Mouse (Mus musculus) midbrain, embryonic 10.5 days (tissue): Measurements from ENCODE around the gene Gm10053. TPM values are rescaled to one million over a fixed set of nuclear protein-coding genes. Genes with fewer than 3 reads are reported as not detected.

Experiments
- DNase-seq: peaks from one replicate; pipeline ENCODE4 v3.0.0-alpha.2; 2017; ENCODE audit warnings: low spot score
- H3K27ac ChIP-seq: fragments of 300-500 bp; sonication (generic); replicated peaks from 2 replicates; pipeline ENCODE4 v1.5.1; 2016; ENCODE audit warnings: mild to moderate bottlenecking
- H3K27me3 ChIP-seq: fragments of 300-500 bp; sonication (generic); 2 replicates; pipeline ENCODE4 v1.6.1; 2016; ENCODE audit warnings: low read depth, mild to moderate bottlenecking; ENCODE audit not compliant: poor library complexity, severe bottlenecking
- H3K36me3 ChIP-seq: fragments of 300-500 bp; sonication (generic); 2 replicates; pipeline ENCODE4 v1.6.1; 2016; ENCODE audit warnings: mild to moderate bottlenecking, moderate library complexity
- H3K4me1 ChIP-seq: fragments of 300-500 bp; sonication (generic); 2 replicates; pipeline ENCODE4 v1.6.1; 2016
- H3K4me3 ChIP-seq: fragments of 300-500 bp; sonication (generic); 2 replicates; pipeline ENCODE4 v1.5.1; 2016; ENCODE audit warnings: mild to moderate bottlenecking, moderate library complexity
- H3K9me3 ChIP-seq: fragments of 300-500 bp; sonication (generic); replicated peaks from 2 replicates; pipeline ENCODE4 v1.6.1; 2016; ENCODE audit warnings: mild to moderate bottlenecking
- WGBS: fragments of 180-500 bp; shearing (Covaris S2); methylation state at CpG from one replicate; pipeline ENCODE4 v1.1.7; 2016; 5-methylcytosine and 5-hydroxymethylcytosine counted together
- polyA plus RNA-seq: library from polyadenylated mRNA; unstranded; fragments of >200 nt; fragmentation: Nextera tagmentation; extraction: Ambion mirVana; gene quantifications from 2 replicates; pipeline ENCODE4 v1.2.1, GENCODE M21; 2016

Gene Gm10053
- polyA plus RNA-seq, 1 experiment from 2014 or later = 344 TPM

- Histone ChIP-seq H3K36me3 (no peaks in the 10 kb centered on the region), H3K27me3 (peaks cover 22% of the 10 kb centered on the region; the same call in 1 of the 2 replicates), H3K27ac (no peak overlapping the region), H3K4me1 (peaks cover 6% of the 10 kb centered on the region), H3K4me3 (no peak overlapping the region), H3K9me3 (no peaks in the 10 kb centered on the region)
- 25% methylated on average over 5 of the region's 5 CpGs for WGBS
- DNase-seq = peak; percentile 61
These were observed 10.0 kb downstream of the Gm10053 start for GRCm38 (mm10) chr19:24885504-24885903.

GRCm38 (mm10) chr19:24886888-24887287 lies 11.4 kb downstream of the Gm10053 start:
- H3K27ac ChIP-seq = no peak overlapping the region
- H3K9me3 ChIP-seq = no peaks in the 10 kb centered on the region
- no peak for DNase-seq
- H3K27me3 ChIP-seq = peaks cover 27% of the 10 kb centered on the region; the same call in 1 of the 2 replicates
- WGBS = 86% methylated on average over 3 of the region's 3 CpGs
- no peaks in the 10 kb centered on the region for H3K4me1 ChIP-seq
- no peak overlapping the region for H3K4me3 ChIP-seq
- no peaks in the 10 kb centered on the region for H3K36me3 ChIP-seq

DNA sequence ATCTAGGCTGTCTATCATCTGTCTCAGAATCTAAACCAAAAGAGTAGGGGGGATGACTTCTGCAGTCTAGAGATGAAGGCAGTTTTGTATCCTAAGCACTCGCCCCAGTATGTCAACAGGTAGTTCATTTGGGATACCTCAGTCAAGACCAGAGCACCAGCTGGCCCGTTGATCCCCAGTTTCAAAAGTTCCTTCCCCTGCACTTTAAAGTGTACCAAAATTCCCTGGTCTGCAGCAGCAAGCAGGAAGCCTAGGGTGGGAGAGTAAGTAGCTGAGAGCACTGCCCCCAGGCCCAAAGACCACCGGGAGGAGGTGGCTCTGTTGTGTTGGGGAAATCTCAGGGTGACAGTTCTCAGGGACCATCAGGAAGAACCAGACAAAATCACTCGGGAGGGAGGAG lies 21.1 kb downstream of the Gm10053 start:
- peaks cover 82% of the 10 kb centered on the region for H3K27me3 ChIP-seq
- peaks cover 39% of the 10 kb centered on the region for H3K4me1 ChIP-seq
- H3K4me3 ChIP-seq = no peak overlapping the region
- WGBS = 30% methylated on average over 4 of the region's 4 CpGs
- no peaks in the 10 kb centered on the region for H3K9me3 ChIP-seq
- H3K36me3 ChIP-seq = no peaks in the 10 kb centered on the region
- no peak overlapping the region for H3K27ac ChIP-seq
- DNase-seq = no peak

- peaks cover 85% of the 10 kb centered on the region for H3K27me3 ChIP-seq
- H3K9me3 ChIP-seq = no peaks in the 10 kb centered on the region
- DNase-seq = peak; percentile 55
- no peak overlapping the region for H3K27ac ChIP-seq
- 1% methylated on average over 57 of the region's 57 CpGs for WGBS
- peak overlapping the region; percentile 44 for H3K4me3 ChIP-seq
- H3K36me3 ChIP-seq = no peaks in the 10 kb centered on the region
- H3K4me1 ChIP-seq = peaks cover 46% of the 10 kb centered on the region
These were observed 21.8 kb downstream of the Gm10053 start for GRCm38 (mm10) chr19:24897006-24897895.

DNA sequence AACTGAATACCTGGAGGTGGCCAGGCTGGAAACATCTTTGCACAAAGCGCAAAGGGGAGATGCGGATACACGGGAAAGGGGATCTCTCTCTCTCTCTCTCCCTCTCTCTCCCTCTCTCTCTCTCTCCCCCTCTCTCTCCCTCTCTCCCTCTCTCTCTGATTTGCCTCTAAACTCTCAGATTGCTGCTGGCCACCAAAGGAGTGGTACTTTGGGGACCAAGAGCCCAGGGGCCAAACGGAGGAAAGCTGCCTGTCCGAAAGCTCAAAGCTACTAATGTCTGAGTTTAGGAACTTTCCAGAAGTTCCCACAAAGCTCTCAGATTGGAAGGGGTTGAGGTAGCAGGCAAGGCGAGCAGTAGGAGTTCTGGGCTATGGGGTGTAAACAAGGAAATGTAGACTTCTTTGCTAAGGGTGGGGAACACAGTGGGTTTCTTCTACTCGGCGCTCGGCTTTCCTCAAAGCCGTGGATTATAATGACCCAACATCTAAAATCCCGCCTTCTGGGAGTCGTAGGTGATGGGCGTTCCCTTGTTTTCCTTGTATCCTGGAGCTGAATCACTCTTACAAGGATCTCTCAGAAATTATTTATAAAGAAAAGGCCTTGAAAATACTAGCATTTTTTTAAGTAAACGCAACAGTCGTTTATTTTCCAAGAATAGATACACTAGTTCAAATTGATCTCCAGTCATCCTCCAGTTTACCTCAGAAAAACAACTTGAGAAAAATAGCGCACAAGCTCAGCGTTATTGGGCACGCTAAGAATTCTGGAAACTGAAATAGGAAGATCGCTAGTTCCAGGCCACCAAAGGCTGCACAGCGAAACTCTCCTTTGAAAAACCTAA lies 22.6 kb downstream of the Gm10053 start:
- peak overlapping the region; percentile 44 for H3K4me3 ChIP-seq
- no peaks in the 10 kb centered on the region for H3K36me3 ChIP-seq
- H3K27me3 ChIP-seq = peaks cover 94% of the 10 kb centered on the region
- WGBS = under 1% methylated on average over 20 of the region's 20 CpGs
- no peak for DNase-seq
- H3K27ac ChIP-seq = 0 out of 2 replicates have a peak overlapping the region, but pooled peaks have one; percentile 33
- H3K9me3 ChIP-seq = no peaks in the 10 kb centered on the region
- H3K4me1 ChIP-seq = peaks cover 49% of the 10 kb centered on the region

DNA sequence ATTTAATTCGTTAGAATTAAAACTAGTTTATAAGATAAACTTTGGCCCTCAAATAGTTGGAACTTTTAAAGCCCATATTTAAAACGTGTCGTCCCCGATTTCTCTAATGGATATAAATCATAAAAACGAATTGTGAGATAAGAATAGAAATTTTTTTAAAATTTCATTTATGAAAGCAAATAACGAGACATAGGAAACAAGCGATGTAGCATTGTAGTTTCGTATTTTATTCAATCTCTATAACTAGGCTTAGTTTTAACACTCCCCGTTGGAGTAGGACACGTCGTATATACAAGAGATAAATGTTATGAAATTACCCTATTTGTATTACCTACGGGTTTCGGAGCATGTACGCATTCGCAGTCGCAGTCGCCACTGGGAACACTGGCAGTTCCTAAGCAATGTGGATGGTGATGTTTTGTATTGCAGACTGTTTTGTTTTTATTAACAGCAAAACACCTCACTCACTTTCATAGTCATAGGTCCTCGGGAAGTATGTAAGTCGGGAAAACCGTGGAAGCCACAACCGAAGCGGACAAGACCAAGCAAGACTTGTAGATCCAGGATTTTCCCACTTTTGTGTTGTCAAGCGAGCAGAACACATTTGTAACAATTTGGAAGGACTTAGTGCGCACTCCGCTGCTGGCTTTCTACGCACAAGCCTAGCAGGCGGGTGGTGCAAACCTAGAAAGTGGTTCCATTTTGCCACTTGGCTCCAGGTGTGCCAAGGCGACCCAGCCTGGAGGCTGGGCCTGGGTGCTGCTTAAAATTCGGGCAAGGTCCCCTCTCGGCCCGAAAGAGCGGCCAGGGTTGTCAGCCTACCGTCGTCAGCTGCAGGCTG lies 23.5 kb downstream of the Gm10053 start:
- Histone ChIP-seq H3K27ac (peak overlapping the region; percentile 77; the same call in 1 of the 2 replicates), H3K9me3 (no peaks in the 10 kb centered on the region), H3K4me3 (peak overlapping the region; percentile 64), H3K36me3 (no peaks in the 10 kb centered on the region), H3K4me1 (peaks cover 49% of the 10 kb centered on the region), H3K27me3 (peaks cover 96% of the 10 kb centered on the region)
- 3% methylated on average over 34 of the region's 34 CpGs for WGBS
- DNase-seq = peak; percentile 59

GRCm38 (mm10) chr19:24899578-24900544 lies 24.4 kb downstream of the Gm10053 start:
- under 1% methylated on average over 84 of the region's 84 CpGs for WGBS
- peak overlapping the region; percentile 77 for H3K27ac ChIP-seq
- H3K9me3 ChIP-seq = no peaks in the 10 kb centered on the region
- H3K27me3 ChIP-seq = peaks cover 100% of the 10 kb centered on the region
- no peaks in the 10 kb centered on the region for H3K36me3 ChIP-seq
- peak overlapping the region; percentile 64 for H3K4me3 ChIP-seq
- H3K4me1 ChIP-seq = peaks cover 49% of the 10 kb centered on the region
- peak; percentile 77 for DNase-seq

- no peak for DNase-seq
- under 1% methylated on average over 27 of the region's 27 CpGs for WGBS
- H3K4me1 ChIP-seq = peaks cover 49% of the 10 kb centered on the region
These were observed 25.2 kb downstream of the Gm10053 start, which contains the start of gene Foxd4 for GRCm38 (mm10) chr19:24900581-24901220. TSS of gene Foxd4 (minus strand) at chr19:24901197.

DNA sequence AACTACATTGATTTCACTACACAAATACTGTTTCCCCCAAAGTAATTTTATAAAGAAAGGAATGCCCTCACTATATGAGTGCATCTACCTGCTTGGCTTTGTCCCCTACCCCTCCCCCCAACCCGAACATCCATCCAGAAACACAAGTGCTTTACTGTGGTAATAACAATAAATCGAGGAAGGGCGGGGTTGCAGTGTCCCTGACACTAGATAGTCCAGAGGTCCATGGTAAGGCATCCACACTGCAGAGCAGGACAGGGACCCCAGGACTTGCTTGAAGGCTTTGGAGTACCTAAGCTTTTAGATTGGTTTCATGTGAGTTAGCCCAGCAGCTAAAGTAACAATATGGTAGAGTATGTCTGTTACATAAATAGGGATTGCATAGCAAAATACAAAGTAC lies 26.2 kb downstream of the Gm10053 start:
- DNase-seq = no peak

More at GRCm38 (mm10) chr19:24900581-24901220, 25.2 kb downstream of the Gm10053 start, which contains the start of gene Foxd4:
- Histone ChIP-seq H3K27ac (peak within 1 kb of the TSS; percentile 77), H3K4me3 (peak within 1 kb of the TSS; percentile 64), H3K27me3 (peaks cover 96% of the 10 kb centered on the region), H3K9me3 (no peaks in the 10 kb centered on the region), H3K36me3 (no peaks in the 10 kb centered on the region)

GRCm38 (mm10) chr19:24902256-24902655 lies 26.8 kb downstream of the Gm10053 start:
- Histone ChIP-seq H3K4me3 (no peak overlapping the region), H3K4me1 (peaks cover 42% of the 10 kb centered on the region), H3K27ac (no peak overlapping the region), H3K27me3 (peaks cover 81% of the 10 kb centered on the region), H3K9me3 (no peaks in the 10 kb centered on the region), H3K36me3 (no peaks in the 10 kb centered on the region)
- 2% methylated on average over 2 of the region's 2 CpGs for WGBS
- DNase-seq = no peak

More for the DNA sequence above, 26.2 kb downstream of the Gm10053 start:
- 6% methylated on average over 3 of the region's 3 CpGs for WGBS
- peaks cover 48% of the 10 kb centered on the region for H3K4me1 ChIP-seq
- H3K9me3 ChIP-seq = no peaks in the 10 kb centered on the region
- 0 out of 2 replicates have a peak overlapping the region, but pooled peaks have one; percentile 64 for H3K4me3 ChIP-seq
- H3K27ac ChIP-seq = no peak overlapping the region
- peaks cover 87% of the 10 kb centered on the region for H3K27me3 ChIP-seq
- no peaks in the 10 kb centered on the region for H3K36me3 ChIP-seq

DNA sequence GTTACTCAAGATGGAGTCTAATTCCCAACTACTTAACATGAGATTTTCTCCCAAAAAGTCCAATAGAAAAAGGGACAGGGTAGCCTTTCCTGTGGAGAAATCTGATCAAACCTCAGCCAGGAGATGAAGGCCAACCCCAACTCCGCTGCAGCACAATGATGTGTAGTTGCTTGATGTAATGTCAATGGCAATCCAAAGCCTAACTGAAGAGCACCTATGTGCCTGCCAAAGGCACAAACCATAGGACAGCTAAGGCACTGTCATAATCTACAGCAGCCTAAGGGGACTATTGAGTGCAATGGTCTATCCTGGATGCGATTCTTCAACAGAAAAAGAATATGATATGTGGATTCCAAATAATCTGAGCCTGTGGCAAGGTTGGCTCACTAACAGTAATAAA lies 27.3 kb downstream of the Gm10053 start:
- Histone ChIP-seq H3K27ac (no peak overlapping the region), H3K4me1 (peaks cover 37% of the 10 kb centered on the region), H3K27me3 (peaks cover 75% of the 10 kb centered on the region), H3K36me3 (no peaks in the 10 kb centered on the region), H3K9me3 (no peaks in the 10 kb centered on the region), H3K4me3 (no peak overlapping the region)
- no peak for DNase-seq
- 39% methylated on average over 2 of the region's 2 CpGs for WGBS
